Mouse (Mus musculus) olfactory bulb, adult 2 months (tissue): ENCODE data around the gene Sulf2.

Source experiments
- CTCF ChIP-seq: fragments of 200-500 bp; IDR thresholded peaks from 2 replicates; pipeline ENCODE4 v1.5.1; 2012; ENCODE audit warnings: low read depth, mild to moderate bottlenecking, low read length, moderate library complexity; ENCODE audit not compliant: insufficient read depth
- POLR2A ChIP-seq: fragments of 200-500 bp; IDR thresholded peaks from 2 replicates; pipeline ENCODE4 v1.6.1; 2012; ENCODE audit warnings: mild to moderate bottlenecking, low read depth, low read length, moderate library complexity; ENCODE audit not compliant: insufficient read depth

DNA sequence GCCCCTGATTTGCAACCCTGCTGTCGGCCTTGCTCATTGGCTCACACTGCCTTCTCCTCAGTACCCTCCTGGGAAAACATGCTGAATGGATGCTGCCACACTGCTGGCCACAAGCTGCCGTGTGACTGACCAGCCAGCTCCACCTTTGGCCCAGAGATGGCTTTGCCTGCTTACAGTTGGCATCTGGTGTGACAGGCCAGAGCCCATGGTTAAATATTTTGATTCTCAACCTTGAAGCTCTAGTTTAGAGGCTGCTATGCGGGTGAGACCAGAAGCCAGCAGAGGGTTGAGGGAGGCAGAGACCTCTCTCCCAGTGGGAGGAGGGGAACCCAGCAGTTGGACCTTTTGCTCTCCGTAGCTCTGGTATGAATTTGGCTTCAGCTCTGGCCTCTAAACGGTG is 6.7 kb upstream of the Sulf2 start:
- TF ChIP-seq CTCF = no peak
- no peak for TF ChIP-seq POLR2A
